Mouse (Mus musculus) stomach, postnatal 0 days (tissue): ENCODE measurements around the gene Safb.

Experiments used
- CTCF ChIP-seq: IDR thresholded peaks from 2 replicates; pipeline ENCODE4 v1.5.1; 2016; ENCODE audit warnings: antibody characterized with exemption, low read depth, mild to moderate bottlenecking, moderate library complexity
- EP300 ChIP-seq: optimal IDR thresholded peaks from 2 replicates; pipeline ENCODE3; 2016; ENCODE audit warnings: antibody characterized with exemption

GRCm38 (mm10) chr17:56560131-56560530 lies 24.5 kb upstream of the Safb start:
- TF ChIP-seq CTCF: no peak
- no peak for TF ChIP-seq EP300
